Mouse (Mus musculus) kidney, adult 2 months (tissue): ENCODE measurements around the gene Gm15013. TPM values are rescaled to one million over a fixed set of nuclear protein-coding genes. Genes with fewer than 3 reads are reported as not detected.

Experiments
- DNase-seq: peaks from one replicate; pipeline ENCODE4 v3.0.0; 2021
- H3K27ac ChIP-seq: fragments of 200-500 bp; 2 replicates; pipeline ENCODE4 v1.5.1; 2012; ENCODE audit warnings: low read depth, low read length, control low read depth, inconsistent platforms; ENCODE audit not compliant: insufficient read depth
- H3K27me3 ChIP-seq: fragments of 200-500 bp; replicated peaks from 2 replicates; pipeline ENCODE4 v1.6.1; 2012; ENCODE audit warnings: mild to moderate bottlenecking, moderate library complexity, low read length, inconsistent platforms; ENCODE audit not compliant: control insufficient read depth, insufficient read depth
- H3K36me3 ChIP-seq: fragments of 200-500 bp; 2 replicates; pipeline ENCODE4 v1.6.1; 2012; ENCODE audit warnings: mild to moderate bottlenecking, moderate library complexity, low read length, inconsistent platforms; ENCODE audit not compliant: control insufficient read depth, insufficient read depth
- H3K4me1 ChIP-seq: fragments of 200-500 bp; 2 replicates; pipeline ENCODE4 v1.6.1; 2011; ENCODE audit warnings: low read length; ENCODE audit not compliant: control insufficient read depth, insufficient read depth
- H3K4me3 ChIP-seq: fragments of 200-500 bp; 2 replicates; pipeline ENCODE4 v1.5.1; 2011; ENCODE audit warnings: mild to moderate bottlenecking, low read depth, low read length, control low read depth; ENCODE audit not compliant: insufficient read depth
- CTCF ChIP-seq: fragments of 200-500 bp; conservative IDR thresholded peaks from 2 replicates; pipeline ENCODE4 v1.5.1; 2011; ENCODE audit warnings: low read depth, mild to moderate bottlenecking, control low read depth, low read length, moderate library complexity, mixed read lengths; ENCODE audit not compliant: insufficient read depth, insufficient read length
- POLR2A ChIP-seq: fragments of 200-500 bp; IDR thresholded peaks from one replicate; pipeline ENCODE4 v1.6.1; 2011; ENCODE audit warnings: low read depth, low read length, control low read depth
- WGBS: fragments of 180-500 bp; shearing (Covaris S2); methylation state at CpG from one replicate; pipeline ENCODE4 v1.1.7; 2018; 5-methylcytosine and 5-hydroxymethylcytosine counted together
- polyA plus RNA-seq: library from polyadenylated mRNA; depleted of rRNA; stranded (reverse); fragments of >200 nt; gene quantifications from 2 replicates; pipeline ENCODE4 v1.2.3, GENCODE M21; 2012; rRNA removed

Gene Gm15013
- polyA plus RNA-seq, 1 experiment = not detected

DNA sequence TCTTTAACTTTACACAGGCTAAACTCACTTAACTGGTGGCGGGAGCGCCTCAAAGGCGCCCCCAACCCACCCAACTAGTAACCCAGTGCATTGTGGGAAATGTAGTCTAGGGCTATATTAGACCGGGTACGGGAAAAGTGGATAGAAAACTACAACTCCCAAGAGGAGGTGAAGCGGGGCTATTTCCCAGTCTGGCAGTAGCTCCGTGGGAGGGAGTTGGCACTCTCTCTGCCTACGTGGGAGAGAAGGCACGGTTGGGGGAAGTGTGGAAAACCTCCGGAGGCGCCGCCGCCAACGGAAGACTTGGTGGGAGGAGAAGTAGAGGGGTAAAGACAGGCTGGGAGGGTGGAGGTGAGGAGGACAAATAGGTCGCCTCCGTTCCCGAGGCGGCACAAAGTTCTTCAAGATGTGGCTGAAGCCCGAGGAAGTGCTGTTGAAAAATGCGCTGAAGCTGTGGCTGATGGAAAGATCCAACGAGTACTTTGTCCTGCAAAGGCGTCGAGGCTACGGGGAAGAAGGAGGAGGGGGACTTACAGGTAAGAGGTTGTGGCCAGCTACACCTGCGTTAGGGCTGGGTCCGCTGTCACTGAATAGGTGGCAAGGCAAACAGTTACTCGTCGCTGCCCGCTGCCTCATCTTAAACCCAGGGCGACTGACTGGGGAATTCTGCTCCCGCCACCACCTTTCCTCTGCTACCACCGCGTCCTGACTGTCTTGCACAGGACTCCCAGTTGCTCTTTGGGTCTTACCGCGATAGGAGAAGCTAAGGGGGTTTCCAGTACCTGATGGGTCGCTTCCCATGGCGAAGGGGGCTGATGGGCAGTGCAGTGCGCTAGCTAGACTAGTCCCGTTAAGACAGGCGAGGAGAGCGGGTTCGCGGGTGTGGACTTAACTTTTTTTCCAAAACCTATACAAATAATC, 29.2 kb downstream of the Gm15013 start, which contains the start of gene Tbc1d8b:
TSS of gene Tbc1d8b (plus strand) at position 222 of the 921 bp plus-strand sequence.
- TF ChIP-seq CTCF (no peak), POLR2A (peak; percentile 9)
- peak; percentile 93 for DNase-seq
- Histone ChIP-seq H3K27ac (peak within 1 kb of the TSS; percentile 76), H3K4me1 (no peaks in the 10 kb centered on the region), H3K27me3 (no peaks in the 10 kb centered on the region), H3K4me3 (peak within 1 kb of the TSS; percentile 88), H3K36me3 (no peaks in the 10 kb centered on the region)
- WGBS = under 1% methylated on average over 42 of the region's 43 CpGs

DNA sequence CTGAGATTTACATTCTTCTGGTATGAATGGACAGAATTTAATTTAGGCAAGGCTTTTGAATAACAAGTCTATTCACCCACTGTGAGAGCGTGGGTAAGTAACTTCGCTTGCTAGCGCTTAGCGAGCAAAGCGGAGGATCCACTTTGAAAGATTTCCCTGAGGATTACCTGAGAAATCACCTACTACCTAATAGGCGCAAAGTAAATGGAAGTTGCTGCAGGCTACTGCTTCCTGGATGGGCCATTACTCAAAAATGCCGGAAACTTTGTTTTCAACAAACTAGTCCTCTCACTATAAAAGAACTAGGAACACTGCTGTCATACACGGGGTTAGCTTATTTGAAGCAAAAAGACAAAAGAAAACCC, 29.9 kb downstream of the Gm15013 start:
- no peak for DNase-seq
- no peaks in the 10 kb centered on the region for H3K36me3 ChIP-seq
- WGBS = 0% methylated on average over 8 of the region's 8 CpGs
- no peaks in the 10 kb centered on the region for H3K27me3 ChIP-seq
- TF ChIP-seq POLR2A (no peak), CTCF (no peak)
- peak overlapping the region; percentile 76 for H3K27ac ChIP-seq
- H3K4me1 ChIP-seq = no peaks in the 10 kb centered on the region
- H3K4me3 ChIP-seq = peak overlapping the region; percentile 88

DNA sequence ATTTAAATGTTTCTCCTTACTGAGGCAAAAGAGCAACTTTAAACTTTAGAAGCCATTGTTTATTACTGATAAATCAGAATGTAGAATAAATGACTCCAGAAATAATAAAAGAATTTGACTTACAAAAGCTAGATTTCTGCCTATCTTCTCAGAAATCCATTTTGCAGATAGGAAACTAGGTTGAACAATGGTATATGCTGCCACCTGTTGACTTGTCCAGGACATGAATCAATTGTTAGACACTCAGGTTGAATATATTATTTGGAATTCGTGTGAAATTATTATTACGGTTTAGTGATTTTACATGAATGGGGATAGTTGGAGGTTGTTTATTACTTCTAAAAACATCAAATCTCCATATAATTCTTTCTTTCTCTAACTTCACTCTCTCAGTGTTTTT, 48.5 kb downstream of the Gm15013 start:
- peak; percentile 14 for DNase-seq
- Histone ChIP-seq H3K27ac (no peak overlapping the region), H3K4me1 (no peaks in the 10 kb centered on the region), H3K27me3 (no peaks in the 10 kb centered on the region), H3K36me3 (no peaks in the 10 kb centered on the region), H3K4me3 (no peak overlapping the region)
- TF ChIP-seq POLR2A (no peak), CTCF (no peak)
- 44% methylated on average over 2 of the region's 2 CpGs for WGBS

Other genes starting within 250 kb of the Gm15013 start
- gene D330045A20Rik, start 234.1 kb downstream of the Gm15013 start, polyA plus RNA-seq = 0.75 and 0.86 TPM in 2 replicates
- gene Rnf128, start 151.2 kb downstream of the Gm15013 start, polyA plus RNA-seq = 28.9 and 36.1 TPM in 2 replicates
- 1.8 and 2.5 TPM in 2 replicates for gene Tbc1d8b, start 29.5 kb downstream of the Gm15013 start, polyA plus RNA-seq
- gene Ripply1, start 67.9 kb upstream of the Gm15013 start, polyA plus RNA-seq = 0.09 and 0.12 TPM in 2 replicates
- 203 and 226 TPM in 2 replicates for gene Cldn2, start 86.3 kb upstream of the Gm15013 start, polyA plus RNA-seq
- 3.8 and 6.1 TPM in 2 replicates for gene Morc4, start 157.2 kb upstream of the Gm15013 start, polyA plus RNA-seq